Mouse (Mus musculus) spleen, adult 2 months (tissue): ENCODE results near the gene Vsig1.

Source experiments
- CTCF ChIP-seq: fragments of 200-500 bp; IDR thresholded peaks from 2 replicates; pipeline ENCODE4 v1.5.1; 2011; ENCODE audit warnings: mild to moderate bottlenecking, inconsistent platforms; ENCODE audit not compliant: insufficient read depth, insufficient read length, insufficient replicate concordance; ENCODE audit errors: extremely low read depth
- POLR2A ChIP-seq: fragments of 200-500 bp; IDR thresholded peaks from 2 replicates; pipeline ENCODE4 v1.6.1; 2011; ENCODE audit warnings: low read depth, low read length, inconsistent platforms

GRCm38 (mm10) chrX:140932066-140932465 lies 24.7 kb downstream of the Vsig1 start:
- TF ChIP-seq CTCF, result no peak
- TF ChIP-seq POLR2A, result no peak
